Mouse (Mus musculus) retina, adult 2 months (tissue): ENCODE data around the gene Scel.
A peak's percentile ranks its signal among the peaks of the same experiment; 100 is the strongest.

Experiments used
- DNase-seq: peaks from one replicate; pipeline ENCODE4 v3.0.0-alpha.2; 2012; ENCODE audit warnings: low read depth, low spot score

Gene Scel

DNA sequence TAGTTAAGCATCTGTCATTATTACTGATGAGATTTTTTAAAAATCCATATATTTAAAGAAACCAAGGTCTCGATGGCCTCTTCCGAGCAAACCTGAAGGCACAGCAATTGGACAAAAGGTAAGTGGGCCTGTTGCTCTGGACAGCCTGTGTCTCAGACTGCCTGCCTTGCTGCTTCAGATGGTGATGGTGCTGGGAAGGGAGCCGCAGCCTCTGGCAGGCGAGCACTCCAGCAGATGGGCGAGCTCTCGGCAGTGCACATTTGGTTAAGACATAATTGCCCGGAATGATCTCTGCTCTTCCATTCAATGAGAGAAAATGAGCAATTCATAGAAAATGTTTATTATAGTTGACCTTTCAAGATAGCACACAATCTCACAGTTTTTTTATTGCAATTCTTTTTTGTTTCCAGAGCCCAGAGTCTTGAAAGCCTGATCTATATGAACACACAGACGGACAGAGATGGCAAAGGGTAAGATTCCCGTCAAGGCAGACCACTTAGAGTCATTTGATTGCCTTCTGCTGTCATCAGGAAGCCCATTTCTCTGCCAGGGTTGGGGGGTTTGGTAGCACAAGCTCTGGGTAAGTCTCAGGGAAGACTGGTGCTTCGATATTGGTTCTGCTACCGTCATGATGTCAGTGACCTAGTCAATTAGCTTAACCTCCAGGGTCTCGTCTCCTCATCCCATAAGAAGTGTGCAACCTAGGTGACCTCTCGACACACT, 58.6 kb downstream of the Scel start:
- no peak for DNase-seq

DNA sequence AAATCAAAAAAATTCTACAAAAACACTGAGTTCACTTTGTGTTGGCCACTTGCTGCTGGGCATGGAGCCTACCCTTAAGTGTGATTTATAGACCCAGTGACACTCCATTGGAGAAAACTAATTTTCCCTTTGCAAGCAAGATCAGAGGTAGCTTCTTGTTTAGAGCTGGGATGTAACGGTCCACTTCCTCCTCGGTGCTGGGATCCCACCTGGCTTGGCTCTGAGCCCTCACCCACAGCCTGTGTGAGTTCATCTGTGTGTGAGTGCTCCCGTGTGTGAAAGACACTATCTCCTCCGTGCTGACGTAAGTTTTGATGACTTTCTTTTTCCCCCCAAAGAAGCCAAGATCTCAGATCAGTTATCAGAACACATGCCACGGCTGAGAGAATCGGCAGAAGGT, 62.7 kb downstream of the Scel start:
- DNase-seq, result no peak

DNA sequence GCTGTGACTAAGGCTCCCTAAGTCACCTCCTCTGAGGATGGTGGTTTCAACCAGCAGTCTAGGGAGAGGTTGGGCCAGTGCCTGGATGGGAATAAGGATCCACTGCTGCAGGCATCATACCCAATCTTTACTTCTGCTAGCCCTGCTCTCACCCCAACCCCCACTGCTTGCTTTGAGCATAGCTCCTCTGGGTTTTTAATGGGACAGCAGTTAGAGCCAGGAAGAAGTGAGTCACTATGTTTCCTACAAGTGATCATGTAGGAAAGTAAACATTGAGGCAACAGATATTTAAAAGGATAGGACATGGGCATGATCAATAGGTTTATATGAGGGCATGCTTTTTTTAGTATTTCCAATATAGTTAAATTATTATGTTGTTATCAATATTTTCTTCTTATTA, 63.9 kb downstream of the Scel start:
- no peak for DNase-seq

DNA sequence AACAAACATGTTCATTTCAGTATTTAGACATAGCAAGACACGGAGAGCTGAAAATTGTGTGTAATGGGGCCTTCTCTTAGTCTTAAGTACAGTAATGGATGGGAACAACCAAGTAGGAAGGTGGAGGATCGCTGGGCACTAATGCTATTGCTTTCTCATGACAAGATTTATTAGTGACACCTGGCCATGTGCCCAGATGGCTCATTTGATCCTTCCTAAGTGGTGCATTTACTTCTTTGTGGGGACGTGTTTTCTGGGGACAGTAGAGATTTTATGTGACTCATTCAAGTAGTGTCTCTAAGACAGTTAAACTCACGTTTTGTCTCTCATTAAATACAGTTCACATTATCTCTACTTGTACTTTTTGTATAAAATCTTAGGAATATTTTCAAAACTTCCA, 73.5 kb downstream of the Scel start:
- DNase-seq, result no peak

DNA sequence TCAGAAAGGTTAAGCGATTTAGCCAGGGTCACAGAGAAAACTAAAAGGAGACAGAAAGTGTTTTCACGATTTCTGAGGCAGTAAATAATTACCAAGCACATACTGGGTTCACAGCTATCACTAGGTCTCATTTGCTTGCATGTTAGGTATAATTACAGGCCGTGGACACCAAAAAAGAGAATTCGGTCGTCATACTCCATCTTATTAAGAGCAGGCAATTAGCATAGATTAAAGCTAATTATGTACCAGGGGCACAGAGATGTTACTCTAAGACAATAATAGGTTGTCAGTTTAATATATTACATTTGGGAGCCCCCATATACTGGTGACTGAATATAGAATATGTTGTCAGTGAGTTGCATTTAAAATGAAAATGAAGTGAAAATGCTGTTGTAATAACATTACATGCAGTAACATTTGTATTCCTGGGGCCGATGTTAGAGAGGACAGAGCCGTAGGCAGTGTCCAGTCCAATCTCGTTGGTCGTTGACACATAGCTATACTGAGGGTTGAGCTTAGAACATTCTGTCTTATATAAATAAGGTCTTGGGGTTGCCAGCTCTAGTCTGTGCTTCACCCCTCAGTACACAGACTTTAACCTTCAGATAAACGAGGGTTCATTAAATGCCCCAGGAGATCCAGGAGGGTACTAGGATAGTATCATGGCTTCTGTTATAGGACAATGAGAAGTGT, 74.2 kb downstream of the Scel start:
- DNase-seq, result no peak

DNA sequence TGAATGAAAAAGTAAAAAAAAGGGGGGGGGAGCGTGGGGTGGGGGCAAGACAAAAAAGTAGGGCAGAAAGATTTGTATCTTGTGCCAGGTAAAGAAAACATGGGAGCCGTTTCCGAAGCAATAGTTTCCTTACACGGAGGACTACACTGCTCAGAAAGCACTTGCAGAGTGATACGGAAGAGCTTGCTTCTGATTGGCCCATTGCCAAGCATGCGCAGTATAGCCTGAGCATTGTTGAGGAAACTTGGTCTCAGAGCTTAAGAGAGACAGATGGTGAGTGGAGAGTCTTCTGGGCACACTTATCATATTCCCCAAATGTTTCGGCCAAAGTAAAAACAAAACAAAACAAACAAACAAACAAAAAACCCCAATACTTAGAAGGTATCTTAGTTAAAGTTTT, 76.7 kb downstream of the Scel start:
- no peak for DNase-seq

DNA sequence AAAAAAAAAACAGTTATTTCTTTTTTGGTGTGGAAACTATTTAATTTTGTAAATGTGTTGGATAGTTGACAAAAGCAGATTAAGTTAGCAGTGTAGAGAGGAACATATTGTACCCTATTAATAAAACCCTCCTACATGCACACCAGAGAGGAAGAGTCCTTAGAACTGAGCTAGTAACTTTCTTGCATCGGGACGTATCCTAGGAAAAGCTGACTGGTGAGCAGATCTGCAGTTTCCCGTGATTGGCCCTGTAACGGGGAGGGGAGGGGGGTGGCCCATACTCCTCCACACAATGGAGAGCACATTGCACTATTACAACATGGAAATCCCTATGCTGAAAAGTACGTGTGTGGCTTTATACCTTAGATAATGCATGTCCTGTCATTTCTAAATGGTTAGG, 82.7 kb downstream of the Scel start:
- no peak for DNase-seq

DNA sequence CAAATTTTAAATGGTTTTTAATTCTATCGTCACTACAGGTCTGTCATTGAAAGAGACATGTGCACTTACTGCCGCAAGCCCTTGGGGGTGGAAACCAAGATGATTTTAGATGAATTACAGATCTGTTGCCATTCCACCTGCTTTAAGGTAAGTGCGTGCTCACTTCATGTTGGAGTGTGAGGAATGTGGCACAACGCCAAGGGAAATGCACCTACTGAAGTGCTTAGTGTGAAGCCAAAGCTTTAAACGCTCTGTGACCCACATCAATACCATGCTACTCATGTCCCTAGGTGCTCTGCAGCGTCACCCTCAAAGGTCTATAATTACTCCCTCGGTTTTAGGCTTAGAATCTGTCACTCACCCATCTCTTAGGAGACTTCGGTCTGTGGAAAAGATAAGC, 94.9 kb downstream of the Scel start:
- DNase-seq, result no peak

DNA sequence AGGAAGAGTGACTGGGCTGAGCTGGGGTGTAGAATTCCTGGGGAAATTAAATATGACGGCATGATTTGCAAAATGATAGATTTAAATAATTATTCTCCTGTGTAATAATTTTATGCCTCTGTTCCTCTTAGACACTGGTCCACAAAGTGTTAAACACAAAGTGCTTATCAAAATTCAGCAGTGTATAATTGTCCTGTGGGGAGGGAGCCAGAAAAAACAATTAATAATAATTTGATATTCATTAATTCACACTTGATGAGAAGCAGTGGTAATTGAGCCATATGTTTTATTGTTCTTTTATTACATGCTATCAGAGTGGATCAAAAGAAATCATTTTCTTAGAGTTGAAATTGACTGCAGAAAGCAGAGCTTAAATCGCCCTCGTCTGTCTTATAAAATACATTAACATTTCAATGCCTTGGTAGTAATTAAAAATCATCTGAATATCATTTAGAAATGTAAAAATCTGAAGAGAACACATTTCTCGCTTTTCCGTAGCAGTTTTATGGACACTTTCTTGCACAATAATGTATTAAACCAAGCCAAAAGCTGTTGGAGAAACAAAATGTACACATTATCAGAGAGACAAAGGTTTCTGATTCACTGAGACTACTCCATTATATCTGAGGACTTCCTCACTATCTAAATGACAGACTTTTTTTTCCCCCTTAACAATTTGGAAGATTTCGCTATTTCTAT, 100.6 kb downstream of the Scel start:
- no peak for DNase-seq

DNA sequence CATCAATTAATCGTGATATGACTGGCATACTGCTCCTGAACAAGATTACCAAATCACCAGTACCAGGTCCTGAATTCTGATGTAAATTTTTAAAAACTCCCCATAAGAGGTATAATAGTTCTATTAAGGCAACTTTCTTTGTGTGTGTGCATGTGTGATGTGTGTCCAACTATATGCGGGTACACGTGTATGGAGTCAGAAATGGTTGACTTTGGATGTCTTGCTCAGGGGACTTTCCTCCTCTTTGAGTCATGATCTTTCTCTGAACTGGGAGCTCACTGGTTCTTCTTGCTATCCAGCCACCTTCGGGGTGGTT, 101.1 kb downstream of the Scel start:
- DNase-seq, result no peak

DNA sequence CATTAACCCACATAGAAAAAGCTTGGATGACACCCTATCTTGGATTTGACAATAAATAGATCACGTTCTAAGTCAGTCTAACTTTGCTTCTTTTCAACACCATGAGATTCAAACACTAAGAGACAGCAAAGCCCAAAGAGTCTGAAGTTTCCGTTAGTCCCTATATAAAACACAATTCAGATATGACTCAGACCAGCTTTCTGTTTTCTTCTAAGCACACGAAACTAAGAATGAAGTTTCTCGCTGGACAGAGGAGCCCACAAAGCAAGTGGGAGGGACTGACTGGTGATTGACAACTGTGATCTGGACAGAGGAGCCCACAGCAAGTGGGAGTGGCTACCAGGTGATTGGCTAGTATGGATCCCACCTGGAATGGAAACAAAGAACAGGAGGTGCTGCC, 106.6 kb downstream of the Scel start:
- DNase-seq, result no peak

DNA sequence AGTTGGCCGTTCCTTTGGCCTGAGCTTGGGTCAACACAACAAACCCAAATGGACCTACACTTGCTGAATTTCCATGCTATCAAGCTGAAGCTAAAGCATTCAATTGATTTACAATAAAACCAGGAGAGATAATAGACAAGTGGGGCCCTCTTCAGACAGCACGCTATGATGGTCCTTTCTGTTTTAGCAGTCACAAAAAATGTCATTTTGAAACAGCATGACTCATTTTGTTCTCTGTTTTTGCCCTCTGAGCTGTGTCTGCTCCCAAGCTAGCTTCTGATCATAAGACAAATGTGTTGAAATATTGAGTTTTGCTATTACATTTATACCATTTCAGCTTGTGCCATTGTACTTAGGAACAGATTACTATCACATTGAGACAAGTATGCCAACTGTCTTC, 108.1 kb downstream of the Scel start:
- DNase-seq, result no peak

DNA sequence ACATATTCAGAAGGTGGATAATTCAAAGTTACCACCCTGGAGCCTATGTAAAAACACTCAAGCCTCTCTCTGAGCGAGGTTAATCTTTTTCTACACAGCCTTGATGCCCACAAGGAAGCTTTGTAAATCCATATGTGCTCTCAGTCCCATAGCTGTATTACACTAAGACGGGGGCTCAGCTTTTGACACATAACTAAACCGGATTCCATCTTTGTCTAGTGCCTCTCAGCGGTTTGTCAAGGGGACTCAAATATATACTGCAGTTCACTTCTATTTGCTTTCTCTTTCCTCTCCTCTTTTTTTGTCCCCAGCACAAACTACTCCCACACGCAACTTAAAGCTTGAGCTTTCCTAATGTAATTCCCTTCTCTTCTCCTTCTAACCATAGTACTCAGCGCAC, 113.0 kb downstream of the Scel start:
- no peak for DNase-seq

DNA sequence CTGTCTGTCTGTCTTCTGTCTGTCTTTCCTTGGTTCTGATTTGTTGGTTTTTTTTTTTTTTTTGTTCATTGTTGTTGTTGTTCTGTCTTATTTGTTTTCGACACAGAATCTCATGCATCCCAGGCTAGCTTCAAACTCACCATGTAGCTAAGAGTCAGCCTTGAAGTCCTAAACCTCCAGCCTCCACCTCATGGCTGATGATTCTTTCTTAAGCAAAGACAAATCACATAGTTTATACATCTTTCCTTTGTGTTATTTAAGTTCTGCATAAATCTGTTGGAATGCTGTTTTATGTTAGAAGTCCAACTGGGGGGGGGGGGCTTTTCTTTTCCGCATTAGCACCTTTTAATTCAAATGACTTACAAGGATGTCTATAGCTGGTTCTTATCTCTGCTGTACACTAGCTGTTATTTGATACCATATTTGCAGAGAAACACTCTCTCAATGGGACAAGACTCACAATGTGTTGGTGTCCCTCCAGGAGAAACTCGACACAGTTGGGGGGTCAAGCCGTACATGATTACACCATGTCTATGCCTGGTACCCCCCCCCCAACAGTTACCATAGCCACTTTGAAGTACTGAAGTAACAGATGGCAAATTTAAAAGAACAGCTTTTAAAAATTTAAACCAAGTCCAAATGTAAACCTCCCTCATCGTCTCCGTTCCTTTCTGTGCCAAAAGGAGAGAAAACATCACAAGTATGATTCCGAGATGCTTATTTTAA, 116.7 kb downstream of the Scel start:
- no peak for DNase-seq

DNA sequence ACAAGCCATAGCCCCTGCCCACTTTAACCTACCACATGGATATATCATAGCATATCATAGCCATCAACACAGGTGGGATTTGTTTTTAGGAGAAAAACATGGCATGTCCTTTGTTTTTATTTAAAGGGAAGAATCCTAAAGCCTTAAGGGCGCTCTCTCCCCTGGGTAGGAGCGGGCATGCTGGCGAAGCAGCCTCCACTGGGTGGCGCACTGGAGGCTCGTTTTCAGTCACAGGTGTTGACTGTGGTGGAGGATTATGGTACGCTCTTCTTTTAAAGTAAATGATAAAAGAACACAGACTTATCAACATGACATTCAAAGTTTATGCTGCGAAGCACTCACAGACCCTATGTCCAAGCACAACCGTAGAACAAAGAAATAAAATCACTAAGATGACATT, 117.4 kb downstream of the Scel start:
- DNase-seq, result no peak

DNA sequence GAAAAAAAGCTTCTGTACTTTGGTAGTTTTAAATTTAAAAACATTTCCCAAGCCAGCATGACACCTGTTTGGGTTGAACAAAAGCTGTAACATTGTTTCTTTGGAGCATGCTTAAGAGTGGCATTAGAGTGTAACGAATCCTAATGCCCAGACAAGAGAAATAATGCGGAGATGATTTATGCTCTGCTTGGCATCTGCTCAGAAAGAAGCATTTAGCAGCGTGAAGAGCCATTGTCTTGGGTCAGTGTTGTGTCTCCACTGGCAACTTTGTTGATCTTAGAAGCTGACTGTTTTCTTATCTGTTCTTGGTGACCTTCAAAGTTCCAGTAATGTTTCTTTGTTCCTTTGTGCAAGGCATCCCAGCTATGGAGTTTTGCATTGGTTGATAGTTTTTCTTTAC, 130.8 kb downstream of the Scel start:
- DNase-seq, result no peak

DNA sequence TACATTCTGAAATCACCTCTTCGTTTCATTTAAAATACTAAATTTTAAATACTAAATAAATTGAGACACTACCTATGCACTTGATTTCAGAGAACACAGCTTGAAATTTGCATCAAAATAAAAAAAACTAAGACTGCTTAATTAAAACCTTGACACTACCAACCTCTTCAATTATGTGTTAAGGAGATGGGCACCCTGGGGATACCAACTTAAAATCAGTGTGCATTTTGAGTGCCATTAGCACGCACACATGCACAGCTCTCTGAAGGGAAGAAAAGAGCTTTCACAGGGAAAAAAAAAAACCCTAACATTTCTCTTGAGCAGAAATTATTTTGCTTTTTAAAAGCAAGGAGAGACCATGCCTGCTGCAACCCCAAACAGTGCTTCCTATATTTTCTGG, 134.8 kb downstream of the Scel start:
- DNase-seq, result no peak

DNA sequence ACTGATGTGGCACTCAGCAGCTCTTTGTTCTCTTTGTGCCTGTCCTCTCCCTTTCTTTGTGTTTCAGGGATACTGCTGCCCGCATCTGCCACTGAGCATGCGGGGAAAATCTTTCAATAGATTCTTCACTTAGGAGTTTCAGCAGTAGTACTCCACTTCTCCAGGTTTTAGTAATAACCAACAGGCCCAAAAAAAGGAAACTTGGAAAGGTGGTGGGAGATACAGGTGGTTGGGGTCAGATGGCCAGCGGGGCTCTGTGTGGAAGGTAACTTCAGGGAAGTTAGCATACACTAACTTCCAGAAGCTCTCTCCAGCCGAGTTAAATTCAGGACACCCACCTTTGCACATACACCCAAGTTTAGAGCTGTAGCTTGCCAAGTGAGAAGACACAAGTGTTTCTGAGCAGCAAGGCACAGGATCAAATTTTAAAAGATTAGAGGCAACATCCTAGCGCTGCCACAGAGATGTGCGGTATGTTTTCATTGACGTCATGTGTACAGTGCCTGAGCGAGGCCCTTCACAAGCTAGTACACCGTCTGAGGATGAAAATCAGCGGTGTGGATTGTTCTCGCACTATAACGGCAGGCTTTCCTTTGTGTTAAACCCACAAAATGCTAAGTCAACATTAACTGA, 135.6 kb downstream of the Scel start:
- no peak for DNase-seq

DNA sequence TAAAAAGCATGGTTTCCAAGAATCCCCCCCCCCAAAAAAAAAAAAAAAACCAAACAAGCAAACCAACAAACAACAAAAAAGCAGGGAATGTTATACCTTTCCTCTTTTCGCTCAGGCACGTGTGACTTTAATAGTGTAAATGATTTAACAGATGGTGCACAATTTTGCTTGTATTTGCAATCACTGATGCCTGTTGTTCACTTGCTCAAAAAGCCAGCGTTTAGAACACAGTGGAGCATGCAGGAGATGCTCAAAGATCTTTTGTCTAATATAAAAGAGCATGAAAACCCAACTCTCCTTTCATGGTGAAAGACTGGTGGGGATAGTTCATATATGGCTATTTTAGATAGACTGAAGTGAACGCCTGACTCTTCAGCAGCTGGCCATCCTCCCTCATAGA, 136.2 kb downstream of the Scel start:
- DNase-seq, result no peak

DNA sequence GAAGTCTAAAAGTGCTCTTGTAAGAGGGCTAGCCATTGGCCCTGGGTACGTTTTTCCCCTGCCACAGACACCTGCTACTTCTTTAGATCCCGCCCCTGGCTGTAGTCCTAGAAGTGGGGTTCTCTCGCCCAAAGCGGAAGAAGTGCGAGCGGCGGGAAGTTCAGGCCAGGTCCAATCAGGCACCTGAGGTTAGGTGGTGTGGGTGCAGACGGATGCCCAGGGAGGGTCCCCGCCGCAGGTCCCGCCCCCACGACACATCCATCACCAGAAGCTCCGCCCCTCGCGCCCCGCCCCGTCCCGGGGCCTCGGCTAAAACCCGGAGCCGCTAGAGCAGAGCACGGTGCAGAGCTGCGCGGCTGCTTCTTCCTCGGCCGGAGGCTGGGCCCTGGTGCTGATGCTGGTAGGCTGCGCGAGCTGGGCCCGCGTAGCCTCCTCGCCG, 136.8 kb downstream of the Scel start, which contains the start of gene Slain1:
Slain1 (plus strand) TSS at position 333 of the 439 bp plus-strand sequence.
- DNase-seq, result peak; percentile 77

DNA sequence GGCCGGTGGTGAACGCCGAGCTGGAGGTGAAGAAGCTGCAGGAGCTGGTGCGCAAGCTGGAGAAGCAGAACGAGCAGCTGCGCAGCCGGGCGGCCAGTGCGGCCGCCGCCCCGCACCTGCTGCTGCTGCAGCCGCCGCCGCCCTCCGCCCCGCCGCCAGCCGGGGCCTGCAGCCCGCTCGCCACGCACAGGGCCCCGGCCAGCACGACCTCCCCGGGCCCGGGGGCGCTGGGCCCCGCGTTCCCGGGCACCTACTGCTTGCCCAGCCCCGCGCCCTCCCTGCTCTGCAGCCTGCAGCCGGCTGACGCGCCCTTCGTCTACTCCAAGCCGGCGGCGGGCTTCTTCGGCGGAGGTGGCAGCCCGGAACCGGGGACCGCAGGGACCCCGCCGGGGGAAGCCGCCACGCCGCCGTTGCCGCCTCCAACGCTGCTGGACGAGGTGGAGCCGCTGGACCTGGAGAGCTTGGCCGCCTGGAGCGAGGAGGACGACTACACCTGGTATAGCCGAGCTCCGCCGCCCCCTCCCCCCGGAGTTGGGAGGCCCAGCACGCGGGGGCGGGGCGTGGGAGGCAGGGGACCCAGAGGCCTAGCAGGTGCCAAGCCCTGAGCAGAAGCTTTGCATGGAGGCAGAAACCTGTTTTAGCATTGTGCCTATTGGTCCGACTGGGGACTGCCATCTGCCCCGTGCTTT, 137.4 kb downstream of the Scel start:
- peak; percentile 50 for DNase-seq
